Mouse (Mus musculus): ENCODE measurements around the gene Ckb. TPM values are rescaled to one million over a fixed set of nuclear protein-coding genes. Genes with fewer than 3 reads are reported as not detected.

Ckb gene
- polyA plus RNA-seq, 1 experiment from 2014 or later: 32.7 TPM

GRCm38 (mm10) chr12:111678997-111679396, 6.9 kb upstream of the Ckb start:
- ATAC-seq: no peak
- H3K4me3 ChIP-seq (ENCODE audit: low read depth, low read length): peak overlapping the region; percentile 83
- peak overlapping the region; percentile 97 for H3K4me2 ChIP-seq (ENCODE audit: low read depth, low read length)
- no peak for DNase-seq
- WGBS (ENCODE audit: insufficient replicate concordance): 28% methylated on average over 7 of the region's 7 CpGs
- no peak overlapping the region for H3K27ac ChIP-seq (ENCODE audit: low read depth)
- peaks cover 19% of the 10 kb centered on the region for H3K4me1 ChIP-seq (ENCODE audit: insufficient read depth)
- H3K27me3 ChIP-seq (ENCODE audit: insufficient read depth, low read length): peaks cover 2% of the 10 kb centered on the region; the same call in 1 of the 2 replicates
- peaks cover 3% of the 10 kb centered on the region; the same call in 1 of the 2 replicates for H3K36me3 ChIP-seq (replicated peaks; ENCODE audit: insufficient read depth, low read length)
- no peaks in the 10 kb centered on the region for H3K9me3 ChIP-seq (ENCODE audit: low read length)
- no peak for TF ChIP-seq CTCF (IDR thresholded peaks at IDR 0.05; ENCODE audit: low read depth)
- no peak for TF ChIP-seq EP300 (IDR thresholded peaks at IDR 0.05; ENCODE audit: low read depth)
- peak overlapping the region; percentile 65 for H3K9ac ChIP-seq (replicated peaks)

DNA sequence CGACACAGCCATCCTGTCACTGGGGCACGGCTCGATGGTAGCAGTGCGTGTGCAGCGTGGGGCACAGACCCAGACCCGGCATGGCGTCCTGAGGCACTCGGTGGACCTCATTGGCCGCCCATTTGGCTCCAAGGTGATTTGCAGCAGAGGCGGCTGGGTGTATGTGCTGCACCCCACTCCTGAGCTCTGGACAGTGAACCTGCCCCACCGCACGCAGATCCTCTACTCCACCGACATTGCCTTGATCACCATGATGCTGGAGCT, 6.5 kb upstream of the Ckb start:
- Histone ChIP-seq H3K4me2 (ENCODE audit: low read depth, low read length) (peak overlapping the region; percentile 97), H3K9me3 (ENCODE audit: low read length) (no peaks in the 10 kb centered on the region), H3K4me1 (ENCODE audit: insufficient read depth) (peaks cover 19% of the 10 kb centered on the region), H3K36me3 (replicated peaks; ENCODE audit: insufficient read depth, low read length) (peaks cover 3% of the 10 kb centered on the region; the same call in 1 of the 2 replicates), H3K4me3 (ENCODE audit: low read depth, low read length) (peak overlapping the region; percentile 83), H3K27ac (ENCODE audit: low read depth) (peak overlapping the region; percentile 3; the same call in 1 of the 2 replicates), H3K9ac (replicated peaks) (peak overlapping the region; percentile 65), H3K27me3 (ENCODE audit: insufficient read depth, low read length) (peaks cover 6% of the 10 kb centered on the region; the same call in 1 of the 2 replicates)
- ATAC-seq (0 out of 2 replicates have a peak, but pooled peaks have one; percentile 1), DNase-seq (no peak)
- 1% methylated on average over 13 of the region's 13 CpGs for WGBS (ENCODE audit: insufficient replicate concordance)
- TF ChIP-seq CTCF (IDR thresholded peaks at IDR 0.05; ENCODE audit: low read depth) (no peak), EP300 (IDR thresholded peaks at IDR 0.05; ENCODE audit: low read depth) (no peak)

DNA sequence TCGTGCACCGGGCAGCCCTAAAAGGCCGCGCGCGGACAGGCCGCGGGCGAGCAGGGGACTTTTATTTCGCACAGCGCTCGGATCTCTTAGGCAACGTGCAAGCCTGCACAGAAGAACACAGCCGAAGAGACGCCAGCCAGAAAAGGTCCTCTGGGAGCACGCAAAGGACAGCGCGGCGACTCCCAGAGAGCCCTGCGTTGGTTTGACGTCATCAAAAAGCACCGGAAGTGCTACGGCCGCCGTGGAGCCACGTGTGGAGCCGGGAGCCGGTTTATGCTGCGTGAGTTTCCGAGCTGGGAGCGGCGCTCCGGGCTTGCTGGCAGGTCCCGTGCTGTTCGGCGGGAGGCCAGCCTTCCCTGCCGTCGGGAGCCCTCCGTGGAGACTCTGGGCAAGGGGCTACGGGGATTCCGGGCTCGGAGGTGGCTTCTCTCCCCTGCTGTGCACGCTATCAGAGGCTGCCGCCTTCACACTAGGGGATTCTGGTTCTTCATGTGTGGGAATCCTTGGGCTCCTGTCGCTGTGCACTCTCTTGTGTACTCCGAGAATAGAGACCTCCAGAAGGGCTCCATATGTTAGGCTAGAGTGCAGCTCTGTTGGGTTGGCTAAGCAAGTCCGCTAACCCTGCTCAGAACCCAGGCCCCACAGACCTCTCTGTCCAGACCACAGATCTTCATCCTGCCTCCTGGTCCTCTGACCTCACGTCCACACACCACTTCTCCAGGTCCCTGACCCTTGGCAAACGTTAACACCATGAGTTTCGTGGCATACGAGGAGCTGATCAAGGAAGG, 5.9 kb upstream of the Ckb start, which contains the start of gene Trmt61a:
Trmt61a (plus strand) TSS at position 224 of the 788 bp plus-strand sequence.
- Histone ChIP-seq H3K4me1 (ENCODE audit: insufficient read depth) (peaks cover 19% of the 10 kb centered on the region), H3K9ac (replicated peaks) (peak within 1 kb of the TSS; percentile 65), H3K36me3 (replicated peaks; ENCODE audit: insufficient read depth, low read length) (peaks cover 3% of the 10 kb centered on the region; the same call in 1 of the 2 replicates), H3K27me3 (ENCODE audit: insufficient read depth, low read length) (peaks cover 10% of the 10 kb centered on the region), H3K27ac (ENCODE audit: low read depth) (peak within 1 kb of the TSS; percentile 90), H3K4me3 (ENCODE audit: low read depth, low read length) (peak within 1 kb of the TSS; percentile 83), H3K9me3 (ENCODE audit: low read length) (no peaks in the 10 kb centered on the region), H3K4me2 (ENCODE audit: low read depth, low read length) (peak within 1 kb of the TSS; percentile 97)
- TF ChIP-seq CTCF (IDR thresholded peaks at IDR 0.05; ENCODE audit: low read depth): no peak
- 0 out of 2 replicates have a peak, but pooled peaks have one; percentile 56 for TF ChIP-seq EP300 (IDR thresholded peaks at IDR 0.05; ENCODE audit: low read depth)
- WGBS (ENCODE audit: insufficient replicate concordance): under 1% methylated on average over 51 of the region's 51 CpGs
- ATAC-seq: peak; percentile 94
- DNase-seq: peak; percentile 94

DNA sequence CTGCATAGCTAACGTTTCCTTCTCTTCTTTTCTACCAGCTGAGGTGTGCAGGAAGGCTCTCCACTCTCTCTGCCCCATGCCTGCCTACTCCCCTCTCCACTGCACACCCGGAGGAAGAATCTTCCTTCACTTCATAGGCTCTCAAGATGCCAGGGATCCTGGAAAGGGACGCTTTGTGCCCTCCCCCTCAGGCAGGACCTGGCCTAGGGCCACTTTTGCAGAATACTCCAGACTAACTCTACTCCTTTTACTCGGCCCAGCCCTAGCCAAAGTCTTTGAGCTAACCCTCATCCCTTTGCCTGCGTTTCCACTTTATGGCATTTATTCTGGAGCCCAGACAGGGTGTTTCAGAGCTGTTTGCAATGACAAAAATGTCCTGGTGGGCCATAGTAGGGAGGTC, 5.3 kb upstream of the Ckb start:
- DNase-seq: no peak
- Histone ChIP-seq H3K9ac (replicated peaks) (peak overlapping the region; percentile 65), H3K27me3 (ENCODE audit: insufficient read depth, low read length) (peaks cover 16% of the 10 kb centered on the region), H3K4me2 (ENCODE audit: low read depth, low read length) (peak overlapping the region; percentile 97), H3K4me3 (ENCODE audit: low read depth, low read length) (peak overlapping the region; percentile 83), H3K27ac (ENCODE audit: low read depth) (peak overlapping the region; percentile 90), H3K9me3 (ENCODE audit: low read length) (no peaks in the 10 kb centered on the region), H3K36me3 (replicated peaks; ENCODE audit: insufficient read depth, low read length) (peaks cover 3% of the 10 kb centered on the region; the same call in 1 of the 2 replicates), H3K4me1 (ENCODE audit: insufficient read depth) (peaks cover 22% of the 10 kb centered on the region)
- WGBS (ENCODE audit: insufficient replicate concordance): 22% methylated on average over 5 of the region's 5 CpGs
- TF ChIP-seq EP300 (IDR thresholded peaks at IDR 0.05; ENCODE audit: low read depth): no peak
- TF ChIP-seq CTCF (IDR thresholded peaks at IDR 0.05; ENCODE audit: low read depth): no peak
- ATAC-seq: peak; percentile 22

GRCm38 (mm10) chr12:111675797-111676580, 3.9 kb upstream of the Ckb start:
- Histone ChIP-seq H3K9ac (replicated peaks) (no peak overlapping the region), H3K27ac (ENCODE audit: low read depth) (no peak overlapping the region), H3K27me3 (ENCODE audit: insufficient read depth, low read length) (peaks cover 30% of the 10 kb centered on the region), H3K36me3 (replicated peaks; ENCODE audit: insufficient read depth, low read length) (no peaks in the 10 kb centered on the region; the same call in 1 of the 2 replicates), H3K4me2 (ENCODE audit: low read depth, low read length) (no peak overlapping the region), H3K9me3 (ENCODE audit: low read length) (no peaks in the 10 kb centered on the region), H3K4me3 (ENCODE audit: low read depth, low read length) (no peak overlapping the region), H3K4me1 (ENCODE audit: insufficient read depth) (peaks cover 36% of the 10 kb centered on the region)
- 65% methylated on average over 6 of the region's 6 CpGs for WGBS (ENCODE audit: insufficient replicate concordance)
- TF ChIP-seq CTCF (IDR thresholded peaks at IDR 0.05; ENCODE audit: low read depth): no peak
- TF ChIP-seq EP300 (IDR thresholded peaks at IDR 0.05; ENCODE audit: low read depth): no peak
- DNase-seq: no peak
- ATAC-seq: no peak
